Mouse (Mus musculus) thymus, postnatal 10 days (tissue): Measurements from ENCODE around the gene Tent5a.
A peak's percentile ranks its signal among the peaks of the same experiment; 100 is the strongest.

ENCODE experiments used
- DNase-seq, 2 experiments: peaks; one replicate each; pipeline ENCODE4 v3.0.0; 2021; ENCODE audit warnings: low spot score in 2 of 2

Tent5a gene

GRCm38 (mm10) chr9:85327242-85328211 lies at the start of gene Tent5a:
Gene Tent5a, minus strand, starts transcription at chr9:85327348.
- peak; percentile 26 to 53 for DNase-seq

GRCm38 (mm10) chr9:85376643-85377307 lies 49.6 kb upstream of the Tent5a start:
- no peak for DNase-seq

- DNase-seq = no peak
Observed at GRCm38 (mm10) chr9:85375152-85375551, 48.0 kb upstream of the Tent5a start.

GRCm38 (mm10) chr9:85372034-85372433 lies 44.9 kb upstream of the Tent5a start:
- no peak for DNase-seq

GRCm38 (mm10) chr9:85369512-85369911 lies 42.4 kb upstream of the Tent5a start:
- no peak for DNase-seq

- DNase-seq = no peak
Observed at GRCm38 (mm10) chr9:85357154-85357860, 30.2 kb upstream of the Tent5a start.

- no peak for DNase-seq
Observed at GRCm38 (mm10) chr9:85355559-85355958, 28.4 kb upstream of the Tent5a start.

- no peak for DNase-seq
Observed at GRCm38 (mm10) chr9:85347823-85348523, 20.8 kb upstream of the Tent5a start.

GRCm38 (mm10) chr9:85342892-85343785 lies 16.0 kb upstream of the Tent5a start:
- DNase-seq = no peak

- no peak for DNase-seq
Observed at GRCm38 (mm10) chr9:85340303-85340702, 13.2 kb upstream of the Tent5a start.

- DNase-seq = no peak
Observed at GRCm38 (mm10) chr9:85336046-85336445, 8.9 kb upstream of the Tent5a start.

GRCm38 (mm10) chr9:85331521-85331920 lies 4.4 kb upstream of the Tent5a start:
- no peak for DNase-seq

GRCm38 (mm10) chr9:85328259-85328658 lies 1.1 kb upstream of the Tent5a start:
- DNase-seq = peak; percentile 65 to 85

- DNase-seq = peak; percentile 23
Observed at GRCm38 (mm10) chr9:85326292-85327241, 581 bp downstream of the Tent5a start.

- no peak for DNase-seq
Observed at GRCm38 (mm10) chr9:85325201-85325868, 1.8 kb downstream of the Tent5a start.

- DNase-seq = no peak
Observed at GRCm38 (mm10) chr9:85324158-85324875, 2.8 kb downstream of the Tent5a start.

- DNase-seq = no peak
Observed at GRCm38 (mm10) chr9:85320167-85320951, 6.8 kb downstream of the Tent5a start.
